Mouse (Mus musculus): ENCODE measurements around the gene Ovol2. TPM values are rescaled to one million over a fixed set of nuclear protein-coding genes. Genes with fewer than 3 reads are reported as not detected.

Gene Ovol2
- polyA plus RNA-seq, 1 experiment = 11.1 TPM

- no peaks in the 10 kb centered on the region for H3K27me3 ChIP-seq (ENCODE audit: control insufficient read depth, insufficient read depth, low read length, poor library complexity, severe bottlenecking)
- TF ChIP-seq EP300 (IDR thresholded peaks at IDR 0.05; ENCODE audit: insufficient read depth, low read depth, low read length) (no peak), POLR2A (IDR thresholded peaks at IDR 0.05; ENCODE audit: insufficient read depth, low read length) (no peak), CTCF (IDR thresholded peaks at IDR 0.05; ENCODE audit: low read depth, low read length) (no peak)
- H3K4me3 ChIP-seq (ENCODE audit: low read depth, low read length) = peak overlapping the region; percentile 99
- H3K27ac ChIP-seq (ENCODE audit: insufficient read depth, low read length) = 0 out of 2 replicates have a peak overlapping the region, but pooled peaks have one; percentile 19
- no peaks in the 10 kb centered on the region; the same call in 1 of the 2 replicates for H3K9me3 ChIP-seq (replicated peaks; ENCODE audit: control insufficient read depth, insufficient read depth, low read length, poor library complexity, severe bottlenecking)
- H3K36me3 ChIP-seq (ENCODE audit: control insufficient read depth, insufficient read depth, low read length, poor library complexity, severe bottlenecking) = peaks cover 68% of the 10 kb centered on the region
- peaks cover 3% of the 10 kb centered on the region for H3K4me1 ChIP-seq (ENCODE audit: control insufficient read depth, insufficient read depth, low read length)
- peak overlapping the region; percentile 98 for H3K9ac ChIP-seq (ENCODE audit: low read depth, poor library complexity, severe bottlenecking)
Observed at GRCm38 (mm10) chr2:144269306-144269650, 62.7 kb downstream of the Ovol2 start.

- H3K27ac ChIP-seq (ENCODE audit: insufficient read depth, low read length) = no peak overlapping the region
- peaks cover 3% of the 10 kb centered on the region for H3K4me1 ChIP-seq (ENCODE audit: control insufficient read depth, insufficient read depth, low read length)
- 0 out of 2 replicates have a peak overlapping the region, but pooled peaks have one; percentile 20 for H3K4me3 ChIP-seq (ENCODE audit: low read depth, low read length)
- peaks cover 72% of the 10 kb centered on the region for H3K36me3 ChIP-seq (ENCODE audit: control insufficient read depth, insufficient read depth, low read length, poor library complexity, severe bottlenecking)
- H3K9ac ChIP-seq (ENCODE audit: low read depth, poor library complexity, severe bottlenecking) = peak overlapping the region; percentile 98
- no peaks in the 10 kb centered on the region for H3K27me3 ChIP-seq (ENCODE audit: control insufficient read depth, insufficient read depth, low read length, poor library complexity, severe bottlenecking)
- no peaks in the 10 kb centered on the region; the same call in 1 of the 2 replicates for H3K9me3 ChIP-seq (replicated peaks; ENCODE audit: control insufficient read depth, insufficient read depth, low read length, poor library complexity, severe bottlenecking)
- TF ChIP-seq EP300 (IDR thresholded peaks at IDR 0.05; ENCODE audit: insufficient read depth, low read depth, low read length) (no peak), POLR2A (IDR thresholded peaks at IDR 0.05; ENCODE audit: insufficient read depth, low read length) (no peak), CTCF (IDR thresholded peaks at IDR 0.05; ENCODE audit: low read depth, low read length) (no peak)
Observed at GRCm38 (mm10) chr2:144268446-144269305, 63.3 kb downstream of the Ovol2 start.

- Histone ChIP-seq H3K9ac (ENCODE audit: low read depth, poor library complexity, severe bottlenecking) (peak overlapping the region; percentile 98), H3K4me3 (ENCODE audit: low read depth, low read length) (peak overlapping the region; percentile 15; the same call in 1 of the 2 replicates), H3K9me3 (replicated peaks; ENCODE audit: control insufficient read depth, insufficient read depth, low read length, poor library complexity, severe bottlenecking) (no peaks in the 10 kb centered on the region; the same call in 1 of the 2 replicates), H3K4me1 (ENCODE audit: control insufficient read depth, insufficient read depth, low read length) (peaks cover 3% of the 10 kb centered on the region), H3K27ac (ENCODE audit: insufficient read depth, low read length) (no peak overlapping the region), H3K36me3 (ENCODE audit: control insufficient read depth, insufficient read depth, low read length, poor library complexity, severe bottlenecking) (peaks cover 72% of the 10 kb centered on the region), H3K27me3 (ENCODE audit: control insufficient read depth, insufficient read depth, low read length, poor library complexity, severe bottlenecking) (no peaks in the 10 kb centered on the region)
- no peak for TF ChIP-seq POLR2A (IDR thresholded peaks at IDR 0.05; ENCODE audit: insufficient read depth, low read length)
- no peak for TF ChIP-seq CTCF (IDR thresholded peaks at IDR 0.05; ENCODE audit: low read depth, low read length)
- TF ChIP-seq EP300 (IDR thresholded peaks at IDR 0.05; ENCODE audit: insufficient read depth, low read depth, low read length) = no peak
Observed at GRCm38 (mm10) chr2:144267731-144268015, 64.3 kb downstream of the Ovol2 start.

- H3K36me3 ChIP-seq (ENCODE audit: control insufficient read depth, insufficient read depth, low read length, poor library complexity, severe bottlenecking) = peaks cover 73% of the 10 kb centered on the region
- H3K27ac ChIP-seq (ENCODE audit: insufficient read depth, low read length) = no peak overlapping the region
- H3K9ac ChIP-seq (ENCODE audit: low read depth, poor library complexity, severe bottlenecking) = peak overlapping the region; percentile 98
- peak overlapping the region; percentile 15; the same call in 1 of the 2 replicates for H3K4me3 ChIP-seq (ENCODE audit: low read depth, low read length)
- H3K27me3 ChIP-seq (ENCODE audit: control insufficient read depth, insufficient read depth, low read length, poor library complexity, severe bottlenecking) = no peaks in the 10 kb centered on the region
- H3K9me3 ChIP-seq (replicated peaks; ENCODE audit: control insufficient read depth, insufficient read depth, low read length, poor library complexity, severe bottlenecking) = no peaks in the 10 kb centered on the region; the same call in 1 of the 2 replicates
- peaks cover 3% of the 10 kb centered on the region for H3K4me1 ChIP-seq (ENCODE audit: control insufficient read depth, insufficient read depth, low read length)
- TF ChIP-seq EP300 (IDR thresholded peaks at IDR 0.05; ENCODE audit: insufficient read depth, low read depth, low read length) (no peak), POLR2A (IDR thresholded peaks at IDR 0.05; ENCODE audit: insufficient read depth, low read length) (no peak), CTCF (IDR thresholded peaks at IDR 0.05; ENCODE audit: low read depth, low read length) (no peak)
Observed at GRCm38 (mm10) chr2:144267004-144267730, 64.8 kb downstream of the Ovol2 start.

- Histone ChIP-seq H3K9me3 (replicated peaks; ENCODE audit: control insufficient read depth, insufficient read depth, low read length, poor library complexity, severe bottlenecking) (no peaks in the 10 kb centered on the region; the same call in 1 of the 2 replicates), H3K4me3 (ENCODE audit: low read depth, low read length) (peak overlapping the region; percentile 41; the same call in 1 of the 2 replicates), H3K27me3 (ENCODE audit: control insufficient read depth, insufficient read depth, low read length, poor library complexity, severe bottlenecking) (no peaks in the 10 kb centered on the region), H3K36me3 (ENCODE audit: control insufficient read depth, insufficient read depth, low read length, poor library complexity, severe bottlenecking) (peaks cover 80% of the 10 kb centered on the region), H3K9ac (ENCODE audit: low read depth, poor library complexity, severe bottlenecking) (peak overlapping the region; percentile 98), H3K27ac (ENCODE audit: insufficient read depth, low read length) (no peak overlapping the region), H3K4me1 (ENCODE audit: control insufficient read depth, insufficient read depth, low read length) (no peaks in the 10 kb centered on the region)
- no peak for TF ChIP-seq CTCF (IDR thresholded peaks at IDR 0.05; ENCODE audit: low read depth, low read length)
Observed at GRCm38 (mm10) chr2:144265916-144266683, 65.8 kb downstream of the Ovol2 start.

Data from ES-Bruce4 (cell line).